Mouse (Mus musculus): ENCODE data around the gene Nup93.
"Not testable (repeated sequence)": the region's sequence is repeated elsewhere in the genome, so short reads cannot be mapped to it uniquely, and the experiment has no call there.

The Nup93 gene

DNA sequence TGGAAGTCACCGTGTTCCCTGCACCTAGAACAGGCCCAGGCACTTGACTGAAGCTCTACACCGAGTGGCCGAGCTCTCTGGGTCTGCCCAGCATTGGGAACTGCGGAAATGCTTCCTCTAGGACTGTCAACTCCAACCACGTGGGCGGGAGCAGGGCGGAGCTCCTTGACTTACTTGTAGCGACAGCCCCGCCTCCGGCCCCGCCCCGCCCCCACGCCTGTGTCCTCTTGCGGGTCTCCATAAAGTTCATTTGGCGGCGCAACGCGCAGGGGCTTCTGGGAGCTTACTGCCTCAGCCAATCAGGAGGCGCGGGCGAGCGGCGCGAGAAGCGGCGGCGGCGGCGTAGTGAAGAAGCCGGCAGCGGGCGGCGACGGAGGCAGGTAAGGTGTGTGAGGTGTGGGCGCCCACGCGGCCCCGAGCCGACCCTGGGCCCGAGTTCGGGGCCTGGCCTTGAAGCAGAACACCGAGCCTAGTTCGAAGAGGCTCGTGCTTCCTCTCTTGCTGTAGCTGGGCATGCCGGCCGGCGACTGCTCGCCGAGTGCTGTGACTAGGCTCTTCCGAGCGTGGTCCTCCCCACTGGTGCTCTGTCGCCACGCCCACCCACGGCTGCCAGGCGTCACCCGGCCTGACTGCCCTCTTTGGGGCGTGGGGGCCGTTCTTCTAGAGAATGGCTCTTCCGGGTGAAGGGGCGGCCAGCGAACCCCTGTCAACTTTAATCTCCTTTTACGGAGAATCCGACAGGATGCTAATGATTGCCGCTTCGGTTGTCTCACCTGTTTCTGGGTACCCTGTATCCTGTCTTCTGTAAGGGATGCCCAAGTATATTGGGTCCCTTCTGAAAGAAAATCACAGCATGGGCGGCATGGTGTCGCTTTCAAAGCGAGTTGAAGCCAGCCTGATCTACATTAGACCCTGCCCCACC, at the start of gene Nup93:
TSS of gene Nup93 (plus strand) at position 313 of the 922 bp plus-strand sequence.
- peak; percentile 97 for DNase-seq (ENCODE audit: low read depth, low spot score)

GRCm38 (mm10) chr8:94165772-94166171, 48.6 kb upstream of the Nup93 start:
- not testable (repeated sequence) for DNase-seq (ENCODE audit: low read depth, low spot score)

- peak; percentile 85 for DNase-seq (ENCODE audit: low read depth, low spot score)
Measured at GRCm38 (mm10) chr8:94167244-94167643, 47.1 kb upstream of the Nup93 start.

DNA sequence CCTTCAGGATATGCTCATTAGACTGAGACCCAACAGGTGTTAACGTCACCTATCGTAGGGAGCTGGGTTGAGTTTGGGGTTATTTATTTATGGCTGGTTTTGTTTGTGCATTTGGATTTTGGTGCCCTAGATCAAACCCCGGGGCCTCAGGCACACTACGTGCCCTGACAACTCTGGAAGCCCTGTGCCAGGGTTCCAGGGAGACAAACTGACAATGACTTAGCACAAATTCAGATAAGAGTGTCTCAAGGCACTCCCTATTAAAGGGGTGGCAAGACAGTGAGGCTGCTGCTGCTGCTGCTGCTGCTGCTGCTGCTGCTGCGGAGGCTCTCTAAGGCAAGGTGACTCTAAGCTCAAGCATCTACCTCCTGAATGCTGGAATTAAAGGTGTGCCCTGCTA, 44.8 kb upstream of the Nup93 start:
- DNase-seq (ENCODE audit: low read depth, low spot score), result no peak

GRCm38 (mm10) chr8:94171321-94171755, 43.0 kb upstream of the Nup93 start:
- no peak for DNase-seq (ENCODE audit: low read depth, low spot score)

- peak; percentile 30 for DNase-seq (ENCODE audit: low read depth, low spot score)
Measured at GRCm38 (mm10) chr8:94172075-94172808, 42.1 kb upstream of the Nup93 start, which contains the start of gene Mt2. Gene Mt2 (plus strand): TSS chr8:94172664.

- DNase-seq (ENCODE audit: low read depth, low spot score), result no peak
Measured at GRCm38 (mm10) chr8:94172809-94173732, 41.3 kb upstream of the Nup93 start.

DNA sequence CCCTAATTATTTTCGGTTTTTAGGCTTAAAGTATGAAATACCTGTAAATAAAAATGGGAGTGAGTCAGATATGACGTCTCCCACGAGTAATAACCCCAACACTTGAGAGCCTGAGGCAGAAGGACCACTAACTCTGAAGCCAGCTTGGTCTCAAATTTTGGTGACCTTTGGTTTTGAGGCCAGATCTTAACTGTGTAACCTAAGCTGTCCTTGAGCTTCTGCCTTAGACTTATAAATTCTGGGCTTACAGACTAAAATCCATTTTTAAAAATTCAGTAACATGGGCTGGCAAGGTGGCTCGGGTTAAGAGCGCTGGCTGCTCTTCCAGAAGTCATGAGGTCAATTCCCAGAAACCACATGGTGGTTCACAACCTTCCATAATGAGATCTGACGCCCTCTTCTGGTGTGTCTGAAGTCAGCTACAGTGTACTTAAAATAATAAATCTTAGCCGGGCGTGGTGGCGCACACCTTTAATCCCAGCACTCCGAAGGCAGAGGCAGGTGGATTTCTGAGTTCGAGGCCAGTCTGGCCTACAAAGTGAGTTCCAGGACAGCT, 40.4 kb upstream of the Nup93 start:
- no peak for DNase-seq (ENCODE audit: low read depth, low spot score)

GRCm38 (mm10) chr8:94174619-94175213, 39.6 kb upstream of the Nup93 start:
- DNase-seq (ENCODE audit: low read depth, low spot score), result no peak

GRCm38 (mm10) chr8:94177716-94178390, 36.5 kb upstream of the Nup93 start:
- no peak for DNase-seq (ENCODE audit: low read depth, low spot score)

- peak; percentile 80 for DNase-seq (ENCODE audit: low read depth, low spot score)
Measured at GRCm38 (mm10) chr8:94178857-94179712, 35.3 kb upstream of the Nup93 start, which contains the start of gene Mt1. Gene Mt1 (plus strand): TSS chr8:94179082.

DNA sequence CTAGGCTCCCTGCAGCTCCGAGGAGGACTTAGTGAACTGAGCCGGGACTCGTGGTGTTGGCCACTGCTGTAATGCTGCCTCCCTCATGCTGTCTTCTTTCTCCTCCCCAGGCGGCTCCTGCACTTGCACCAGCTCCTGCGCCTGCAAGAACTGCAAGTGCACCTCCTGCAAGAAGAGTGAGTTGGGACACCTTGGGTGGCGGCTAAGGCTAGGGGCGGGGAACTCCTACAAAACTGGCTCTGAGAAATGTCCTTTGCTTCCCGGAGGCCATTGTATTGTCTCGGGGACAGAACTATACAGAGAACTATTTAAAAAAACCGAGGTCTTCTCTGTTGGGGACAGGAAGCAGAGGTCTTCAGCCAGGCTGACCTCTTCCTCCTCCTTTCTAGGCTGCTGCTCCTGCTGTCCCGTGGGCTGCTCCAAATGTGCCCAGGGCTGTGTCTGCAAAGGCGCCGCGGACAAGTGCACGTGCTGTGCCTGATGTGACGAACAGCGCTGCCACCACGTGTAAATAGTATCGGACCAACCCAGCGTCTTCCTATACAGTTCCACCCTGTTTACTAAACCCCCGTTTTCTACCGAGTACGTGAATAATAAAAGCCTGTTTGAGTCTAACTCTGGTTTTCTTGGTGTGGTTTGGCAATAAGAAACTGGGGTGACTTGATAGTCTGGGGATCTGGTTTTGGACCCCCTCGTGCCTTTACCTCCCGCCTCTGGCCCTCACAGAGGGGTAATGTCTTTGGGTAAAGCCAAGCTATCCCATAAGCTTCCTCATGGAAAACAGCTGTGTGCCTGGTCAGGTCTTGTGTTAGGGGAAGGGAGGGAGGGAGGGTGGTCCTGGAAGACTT, 34.4 kb upstream of the Nup93 start:
- DNase-seq (ENCODE audit: low read depth, low spot score), result peak; percentile 21

DNA sequence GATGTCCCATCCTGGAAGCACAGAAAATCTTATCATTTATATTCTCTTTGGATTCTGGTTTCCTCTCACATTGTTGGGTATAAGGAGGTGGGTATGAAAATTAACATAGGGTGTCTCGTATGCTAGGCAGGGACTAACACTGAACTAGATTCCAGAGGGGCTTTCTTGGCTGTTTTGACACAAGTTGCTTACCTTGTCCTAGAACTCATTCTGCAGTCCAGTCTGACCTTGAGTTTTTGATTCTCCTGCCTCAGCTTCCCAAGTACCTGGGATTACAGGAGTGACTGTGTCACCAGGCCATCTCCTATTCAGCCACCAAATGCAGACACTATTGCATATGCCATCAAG, 33.8 kb upstream of the Nup93 start:
- no peak for DNase-seq (ENCODE audit: low read depth, low spot score)

DNA sequence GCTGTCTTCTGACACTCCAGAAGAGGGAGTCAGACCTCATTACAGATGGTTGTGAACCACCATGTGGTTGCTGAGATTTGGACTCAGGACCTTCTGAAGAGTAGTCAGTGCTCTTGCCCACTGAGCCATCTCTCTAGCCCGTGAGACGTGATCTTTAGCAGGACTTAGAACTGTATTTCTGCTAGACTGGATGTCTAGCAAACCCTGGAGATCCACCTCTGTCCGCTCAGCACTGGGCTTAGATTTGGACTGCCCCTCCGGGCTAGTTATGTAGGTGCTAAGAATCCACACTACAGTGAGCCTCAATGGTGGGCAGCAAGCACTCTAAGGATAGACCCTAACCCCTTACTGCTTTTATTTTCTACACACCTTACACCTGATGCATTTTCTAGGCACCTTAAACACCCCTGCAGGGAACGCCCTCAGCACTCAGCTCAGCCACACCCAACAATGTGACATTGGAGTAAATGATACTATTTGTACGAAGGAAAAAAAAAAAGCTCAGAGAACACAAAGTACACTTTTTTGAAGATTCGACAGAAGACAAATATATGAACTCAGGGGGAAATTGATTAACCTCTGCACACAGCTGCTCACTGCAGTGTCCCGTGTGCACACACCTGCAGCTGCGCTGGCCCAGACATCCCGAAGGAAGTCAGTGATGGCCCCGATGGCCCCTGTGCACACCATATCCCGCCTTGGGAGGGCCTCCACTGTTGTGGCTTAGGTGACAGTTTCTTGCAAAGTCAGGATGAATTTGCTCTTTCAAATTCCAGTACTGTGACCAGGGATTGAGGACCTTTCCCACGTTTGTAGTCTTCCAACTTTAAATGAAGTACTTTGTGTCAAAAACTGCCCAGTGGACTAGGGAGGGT, 32.1 kb upstream of the Nup93 start:
- DNase-seq (ENCODE audit: low read depth, low spot score), result no peak

- DNase-seq (ENCODE audit: low read depth, low spot score), result peak; percentile 90
Measured at GRCm38 (mm10) chr8:94183117-94183516, 31.2 kb upstream of the Nup93 start.

- DNase-seq (ENCODE audit: low read depth, low spot score), result no peak
Measured at GRCm38 (mm10) chr8:94184357-94184843, 30.0 kb upstream of the Nup93 start.

DNA sequence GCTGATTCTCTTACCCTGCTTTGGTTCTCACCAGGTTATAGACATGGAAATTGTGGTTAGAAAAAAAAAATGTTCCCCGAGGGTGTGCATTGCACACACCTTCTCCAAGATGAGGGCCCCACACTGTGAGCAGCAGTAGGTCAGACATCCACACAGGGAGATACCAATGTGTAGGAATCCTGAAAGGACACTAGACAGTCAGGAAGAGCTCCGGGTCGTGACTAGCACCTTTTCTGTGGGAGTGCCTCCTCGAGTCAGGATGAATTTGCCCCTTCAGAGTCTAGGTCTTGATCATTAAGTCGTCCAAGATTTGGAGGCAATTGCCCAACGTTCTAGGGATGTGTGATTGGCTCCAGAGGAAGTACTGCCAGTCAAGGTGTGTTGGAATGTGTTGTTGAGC, 28.6 kb upstream of the Nup93 start:
- DNase-seq (ENCODE audit: low read depth, low spot score), result no peak

All from CD4-positive, CD25-positive, alpha-beta regulatory T cell, adult 2 months (primary cell).